Mouse (Mus musculus): Measurements from ENCODE around the gene Atg7.

DNA sequence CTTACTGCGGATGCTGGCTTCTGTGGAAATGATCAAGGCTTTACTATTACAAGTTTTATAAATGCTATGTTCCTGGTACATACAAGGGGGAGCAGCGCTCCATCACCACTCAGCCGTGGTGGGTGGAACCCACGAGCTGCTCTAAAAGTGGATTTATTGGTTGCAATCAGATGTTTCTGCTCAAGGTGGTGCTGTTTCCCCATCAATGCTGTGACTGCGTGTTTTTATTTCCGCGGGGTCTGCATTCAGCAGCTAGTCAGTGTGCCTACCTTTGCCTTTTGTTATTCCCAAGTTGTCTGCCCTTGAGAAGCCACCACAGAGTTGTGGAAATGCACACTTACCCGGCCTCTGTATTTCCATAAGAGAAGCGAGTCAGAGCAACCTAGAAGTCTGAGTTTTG lies 81.0 kb downstream of the Atg7 start:
- TF ChIP-seq MAFK (IDR thresholded peaks at IDR 0.05; ENCODE audit: insufficient read depth, low read depth, low read length) (no peak), ZNF384 (IDR thresholded peaks at IDR 0.05; ENCODE audit: low read depth, low read length) (no peak)
